Mouse (Mus musculus): ENCODE results near the gene Tmem214. TPM values are rescaled to one million over a fixed set of nuclear protein-coding genes. Genes with fewer than 3 reads are reported as not detected.
A peak's percentile ranks its signal among the peaks of the same experiment; 100 is the strongest.

Tmem214 gene
- polyA plus RNA-seq, 1 experiment, result 86.6 TPM

DNA sequence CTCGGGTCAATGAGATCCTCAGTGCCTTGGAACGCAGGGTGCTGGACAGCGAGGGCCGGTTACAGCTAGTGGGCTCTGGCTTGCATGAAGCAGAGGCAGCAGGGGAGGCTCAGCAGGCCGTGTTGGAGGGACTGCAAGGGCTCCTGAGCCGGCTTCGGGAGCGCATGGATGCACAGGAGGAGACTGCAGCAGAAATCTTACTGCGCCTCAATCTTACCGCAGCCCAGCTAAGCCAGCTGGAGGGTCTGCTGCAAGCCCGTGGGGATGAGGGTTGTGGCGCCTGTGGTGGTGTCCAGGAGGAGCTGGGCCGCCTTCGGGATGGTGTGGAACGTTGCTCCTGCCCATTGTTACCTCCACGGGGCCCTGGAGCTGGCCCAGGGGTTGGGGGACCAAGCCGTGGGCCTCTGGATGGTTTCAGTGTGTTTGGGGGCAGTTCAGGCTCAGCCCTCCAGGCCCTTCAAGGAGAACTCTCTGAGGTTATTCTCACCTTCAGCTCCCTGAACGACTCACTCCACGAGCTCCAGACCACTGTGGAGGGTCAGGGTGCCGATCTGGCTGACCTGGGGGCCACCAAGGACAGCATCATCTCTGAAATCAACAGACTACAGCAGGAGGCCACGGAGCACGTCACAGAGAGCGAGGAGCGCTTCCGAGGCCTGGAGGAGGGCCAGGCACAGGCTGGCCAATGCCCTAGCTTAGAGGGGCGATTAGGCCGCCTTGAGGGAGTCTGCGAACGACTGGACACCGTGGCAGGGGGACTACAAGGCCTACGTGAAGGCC, 50.3 kb downstream of the Tmem214 start:
- Histone ChIP-seq H3K4me1 (ENCODE audit: control insufficient read depth, insufficient read depth, low read length) (peaks cover 27% of the 10 kb centered on the region), H3K4me3 (replicated peaks; ENCODE audit: extremely low read depth, low read depth, low read length) (no peak overlapping the region)
- DNase-seq, result no peak
- WGBS, result 91% methylated on average over 31 of the region's 31 CpGs
- TF ChIP-seq POLR2A (IDR thresholded peaks at IDR 0.05; ENCODE audit: borderline replicate concordance, extremely low read depth, low read depth, low read length) (no peak), CTCF (IDR thresholded peaks at IDR 0.05; ENCODE audit: insufficient read depth, low read length) (no peak)

DNA sequence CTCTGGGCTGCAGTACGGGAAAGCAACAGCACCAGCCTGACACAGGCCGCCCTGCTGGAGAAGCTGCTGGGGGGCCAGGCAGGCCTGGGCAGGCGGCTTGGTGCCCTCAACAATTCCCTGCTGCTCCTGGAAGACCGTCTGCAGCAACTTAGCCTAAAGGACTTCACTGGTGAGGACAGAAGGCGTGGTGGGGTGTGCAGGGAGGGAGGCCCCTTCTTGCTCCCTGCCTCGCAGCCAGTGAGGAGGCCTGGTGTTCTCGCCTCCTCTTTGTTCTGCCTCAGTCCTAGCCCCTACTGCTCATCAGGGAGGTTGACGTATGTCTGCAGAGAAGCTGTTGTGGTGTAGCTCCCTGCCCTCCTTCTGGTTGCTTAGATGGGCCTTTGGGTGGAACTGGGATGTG, 50.9 kb downstream of the Tmem214 start:
- no peak overlapping the region for H3K4me3 ChIP-seq (replicated peaks; ENCODE audit: extremely low read depth, low read depth, low read length)
- WGBS, result 91% methylated on average over 8 of the region's 8 CpGs

DNA sequence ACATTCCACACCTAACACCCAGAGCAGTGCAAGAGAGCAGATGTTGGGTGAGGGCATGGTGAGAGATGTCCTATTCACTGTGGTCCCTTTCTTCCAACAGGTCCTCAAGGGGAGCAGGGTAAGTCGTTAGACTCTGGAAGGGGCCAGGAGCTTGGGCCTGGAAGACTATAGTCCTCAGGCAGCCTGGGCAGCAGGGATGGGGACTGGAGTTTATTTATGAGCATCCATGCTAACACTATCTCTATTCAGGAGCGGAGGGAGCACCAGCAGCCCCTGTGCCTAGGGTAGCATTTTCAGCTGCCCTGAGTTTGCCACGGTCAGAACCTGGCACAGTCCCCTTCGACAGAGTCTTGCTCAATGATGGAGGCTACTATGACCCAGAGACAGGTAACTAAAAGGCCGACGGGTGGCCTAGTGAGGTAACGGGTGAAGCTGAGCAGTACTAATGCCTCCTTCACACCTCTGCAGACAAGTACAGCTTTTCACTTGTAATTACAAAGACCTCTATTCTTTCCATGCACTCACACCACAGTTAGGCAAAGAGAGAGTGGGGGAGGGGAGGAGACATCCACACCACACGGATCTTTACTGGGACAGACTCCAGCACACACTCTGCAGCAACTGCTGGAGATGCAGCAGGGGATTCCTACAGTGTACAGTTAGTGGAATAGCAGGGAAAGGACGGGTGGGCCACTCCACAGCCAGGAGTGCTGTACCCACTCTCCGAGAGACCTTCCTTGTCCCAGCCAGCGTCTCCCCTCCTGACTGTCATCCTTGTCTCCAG, 52.2 kb downstream of the Tmem214 start:
- DNase-seq, result no peak
- peaks cover 19% of the 10 kb centered on the region for H3K4me1 ChIP-seq (ENCODE audit: control insufficient read depth, insufficient read depth, low read length)
- TF ChIP-seq POLR2A (IDR thresholded peaks at IDR 0.05; ENCODE audit: borderline replicate concordance, extremely low read depth, low read depth, low read length) (no peak), CTCF (IDR thresholded peaks at IDR 0.05; ENCODE audit: insufficient read depth, low read length) (no peak)
- 68% methylated on average over 11 of the region's 11 CpGs for WGBS
- H3K4me3 ChIP-seq (replicated peaks; ENCODE audit: extremely low read depth, low read depth, low read length), result no peak overlapping the region

More for the DNA sequence above, 50.9 kb downstream of the Tmem214 start:
- TF ChIP-seq CTCF (IDR thresholded peaks at IDR 0.05; ENCODE audit: insufficient read depth, low read length) (no peak), POLR2A (IDR thresholded peaks at IDR 0.05; ENCODE audit: borderline replicate concordance, extremely low read depth, low read depth, low read length) (no peak)
- no peak for DNase-seq
- H3K4me1 ChIP-seq (ENCODE audit: control insufficient read depth, insufficient read depth, low read length), result peaks cover 24% of the 10 kb centered on the region

DNA sequence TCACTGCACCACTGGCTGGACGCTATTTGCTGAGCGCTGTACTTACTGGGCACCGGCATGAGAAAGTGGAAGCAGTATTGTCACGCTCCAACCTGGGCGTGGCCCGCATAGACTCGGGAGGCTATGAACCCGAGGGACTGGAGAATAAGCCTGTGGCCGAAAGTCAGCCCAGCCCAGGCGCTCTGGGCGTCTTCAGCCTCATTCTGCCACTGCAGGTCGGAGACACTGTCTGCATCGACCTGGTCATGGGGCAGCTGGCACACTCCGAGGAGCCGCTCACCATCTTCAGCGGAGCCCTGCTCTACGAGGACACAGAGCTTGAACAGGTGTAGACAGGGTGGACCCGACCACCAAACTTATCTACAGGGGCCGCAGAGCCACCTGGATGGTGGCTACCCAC, 52.8 kb downstream of the Tmem214 start:
- Histone ChIP-seq H3K4me1 (ENCODE audit: control insufficient read depth, insufficient read depth, low read length) (peaks cover 13% of the 10 kb centered on the region), H3K4me3 (replicated peaks; ENCODE audit: extremely low read depth, low read depth, low read length) (peak overlapping the region; percentile 19)
- TF ChIP-seq CTCF (IDR thresholded peaks at IDR 0.05; ENCODE audit: insufficient read depth, low read length) (no peak), POLR2A (IDR thresholded peaks at IDR 0.05; ENCODE audit: borderline replicate concordance, extremely low read depth, low read depth, low read length) (peak; percentile 15; the same call in 1 of the 2 replicates)
- WGBS, result 56% methylated on average over 19 of the region's 19 CpGs
- DNase-seq, result peak; percentile 49

DNA sequence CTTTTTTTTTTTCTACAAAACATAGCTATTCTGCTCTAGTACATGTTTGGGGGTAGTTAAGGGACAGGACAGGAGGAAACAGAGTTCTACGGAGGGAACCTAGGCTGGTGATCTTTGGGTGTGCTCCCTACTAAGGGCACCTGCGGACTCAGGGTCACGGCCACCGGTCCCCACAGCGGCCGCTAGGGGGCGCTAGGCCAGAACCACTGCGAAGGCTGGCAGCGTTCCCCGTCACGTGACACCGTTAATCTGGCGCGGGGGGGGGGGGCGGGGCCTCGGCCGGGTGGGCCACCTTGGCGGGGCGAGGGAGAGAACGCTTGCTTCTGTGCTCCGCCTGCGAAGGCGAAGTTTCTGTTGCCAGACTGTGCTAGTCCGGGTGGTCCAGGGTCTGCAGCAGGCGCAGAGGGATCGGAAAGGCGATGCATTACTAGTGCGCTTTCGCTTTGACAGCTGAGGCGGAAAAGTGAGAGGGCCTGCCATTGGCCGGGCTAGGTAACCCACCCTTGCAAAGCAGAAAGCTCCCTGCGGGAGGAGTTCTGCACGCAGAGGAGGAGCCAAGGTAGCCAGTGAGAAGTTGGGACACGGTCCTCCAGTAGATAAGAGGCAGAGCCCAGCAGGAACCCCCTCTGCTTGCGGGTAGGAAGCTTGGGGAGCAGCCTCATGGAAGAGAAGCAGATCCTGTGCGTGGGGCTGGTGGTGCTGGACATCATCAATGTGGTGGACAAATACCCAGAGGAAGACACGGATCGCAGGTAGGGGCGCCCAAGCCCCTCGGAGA, 53.6 kb downstream of the Tmem214 start, which contains the start of gene Khk:
Gene Khk (plus strand): TSS at position 176 of the 778 bp plus-strand sequence.
- Histone ChIP-seq H3K4me3 (replicated peaks; ENCODE audit: extremely low read depth, low read depth, low read length) (peak within 1 kb of the TSS; percentile 91), H3K4me1 (ENCODE audit: control insufficient read depth, insufficient read depth, low read length) (peaks cover 8% of the 10 kb centered on the region)
- DNase-seq, result peak; percentile 90
- WGBS, result 1% methylated on average over 40 of the region's 40 CpGs
- TF ChIP-seq CTCF (IDR thresholded peaks at IDR 0.05; ENCODE audit: insufficient read depth, low read length), result peak; percentile 64
- TF ChIP-seq POLR2A (IDR thresholded peaks at IDR 0.05; ENCODE audit: borderline replicate concordance, extremely low read depth, low read depth, low read length), result peak; percentile 73; the same call in 1 of the 2 replicates

DNA sequence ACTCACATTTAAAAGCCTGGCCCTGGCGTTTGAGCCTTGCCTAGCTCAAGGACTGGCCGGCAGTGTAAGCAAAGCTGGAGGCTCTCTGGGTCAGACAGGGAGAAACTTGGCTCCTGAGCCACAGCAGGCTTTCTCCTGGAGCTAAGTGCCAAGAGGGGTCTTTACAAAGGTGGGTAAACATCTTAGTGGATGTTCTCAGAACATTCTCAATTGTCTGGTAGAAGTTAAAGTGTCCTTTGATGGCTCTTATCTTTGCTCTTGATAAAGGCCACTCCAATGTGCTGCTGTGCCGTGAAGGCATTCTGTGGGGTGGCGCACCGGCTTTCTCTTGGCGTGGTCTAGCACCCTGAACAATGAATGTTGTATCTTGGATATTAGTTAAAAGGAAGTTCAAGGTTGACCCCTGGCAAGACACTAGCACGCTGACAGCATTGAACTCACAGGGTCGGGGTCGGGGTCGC, 54.8 kb downstream of the Tmem214 start:
- WGBS, result 41% methylated on average over 10 of the region's 10 CpGs
- no peak overlapping the region for H3K4me3 ChIP-seq (replicated peaks; ENCODE audit: extremely low read depth, low read depth, low read length)
- peaks cover 3% of the 10 kb centered on the region for H3K4me1 ChIP-seq (ENCODE audit: control insufficient read depth, insufficient read depth, low read length)
- TF ChIP-seq CTCF (IDR thresholded peaks at IDR 0.05; ENCODE audit: insufficient read depth, low read length), result no peak
- no peak for TF ChIP-seq POLR2A (IDR thresholded peaks at IDR 0.05; ENCODE audit: borderline replicate concordance, extremely low read depth, low read depth, low read length)
- DNase-seq, result peak; percentile 32

DNA sequence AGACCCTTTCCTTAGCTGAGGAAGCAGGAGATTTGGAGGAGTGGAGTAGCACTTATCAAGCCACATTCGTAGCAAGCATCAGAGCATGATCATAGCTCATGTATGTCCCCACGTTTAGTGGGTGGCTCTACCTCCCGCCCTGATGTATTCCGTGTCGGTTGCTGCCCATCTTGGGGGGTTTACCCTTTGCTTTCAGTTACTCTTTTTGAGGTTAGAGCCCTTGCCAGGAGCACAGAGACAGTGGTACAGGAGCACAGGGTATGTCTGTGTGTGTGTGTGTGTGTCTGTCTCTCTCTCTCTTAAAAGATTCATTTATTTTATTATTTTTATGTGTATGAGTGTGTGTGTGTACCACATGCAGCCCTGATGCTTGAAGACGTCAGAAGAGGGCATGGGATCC, 55.3 kb downstream of the Tmem214 start:
- WGBS, result 67% methylated on average over 6 of the region's 6 CpGs
- DNase-seq, result no peak
- TF ChIP-seq CTCF (IDR thresholded peaks at IDR 0.05; ENCODE audit: insufficient read depth, low read length) (no peak), POLR2A (IDR thresholded peaks at IDR 0.05; ENCODE audit: borderline replicate concordance, extremely low read depth, low read depth, low read length) (no peak)
- Histone ChIP-seq H3K4me3 (replicated peaks; ENCODE audit: extremely low read depth, low read depth, low read length) (no peak overlapping the region), H3K4me1 (ENCODE audit: control insufficient read depth, insufficient read depth, low read length) (peaks cover 3% of the 10 kb centered on the region)

DNA sequence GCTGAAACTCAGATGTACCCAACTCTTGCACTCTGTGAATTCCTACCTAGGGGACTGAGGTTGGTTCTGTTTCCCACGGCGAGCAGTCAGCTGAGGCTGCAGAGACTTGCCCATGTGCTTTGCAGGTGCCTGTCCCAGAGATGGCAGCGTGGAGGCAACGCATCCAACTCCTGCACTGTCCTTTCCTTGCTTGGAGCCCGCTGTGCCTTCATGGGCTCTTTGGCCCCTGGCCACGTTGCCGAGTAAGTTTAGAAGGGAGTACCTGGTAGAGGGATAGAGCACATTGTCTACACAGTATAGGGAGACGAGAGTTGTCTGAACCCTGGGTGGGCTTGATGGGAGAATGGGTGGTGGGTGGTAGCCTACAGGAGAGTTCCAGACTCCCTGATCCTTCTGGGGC, 56.8 kb downstream of the Tmem214 start:
- 80% methylated on average over 8 of the region's 8 CpGs for WGBS
- no peak for DNase-seq
- Histone ChIP-seq H3K4me1 (ENCODE audit: control insufficient read depth, insufficient read depth, low read length) (peaks cover 3% of the 10 kb centered on the region), H3K4me3 (replicated peaks; ENCODE audit: extremely low read depth, low read depth, low read length) (no peak overlapping the region)
- no peak for TF ChIP-seq POLR2A (IDR thresholded peaks at IDR 0.05; ENCODE audit: borderline replicate concordance, extremely low read depth, low read depth, low read length)
- no peak for TF ChIP-seq CTCF (IDR thresholded peaks at IDR 0.05; ENCODE audit: insufficient read depth, low read length)

DNA sequence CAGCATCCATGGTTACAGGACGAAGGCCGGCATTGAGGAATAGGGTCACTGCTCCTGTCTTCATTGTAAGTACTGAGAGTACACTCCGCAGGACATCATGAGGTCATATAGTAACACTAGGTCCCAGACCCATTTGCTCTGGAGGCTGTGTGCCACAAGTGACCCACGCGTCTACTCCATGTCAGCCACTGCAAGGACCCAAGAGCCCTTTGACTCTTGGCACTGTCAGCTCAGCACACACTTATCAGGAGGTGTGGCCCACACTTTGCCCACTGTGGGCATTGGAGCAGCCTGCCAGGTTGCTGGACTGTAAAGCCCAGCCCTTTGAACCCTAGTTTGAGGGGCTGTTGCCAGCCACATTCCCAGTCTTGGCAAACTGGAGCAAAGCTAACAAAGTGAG, 57.4 kb downstream of the Tmem214 start:
- TF ChIP-seq CTCF (IDR thresholded peaks at IDR 0.05; ENCODE audit: insufficient read depth, low read length) (no peak), POLR2A (IDR thresholded peaks at IDR 0.05; ENCODE audit: borderline replicate concordance, extremely low read depth, low read depth, low read length) (no peak)
- no peak overlapping the region for H3K4me3 ChIP-seq (replicated peaks; ENCODE audit: extremely low read depth, low read depth, low read length)
- WGBS, result 72% methylated on average over 5 of the region's 5 CpGs
- peak; percentile 25 for DNase-seq
- H3K4me1 ChIP-seq (ENCODE audit: control insufficient read depth, insufficient read depth, low read length), result peaks cover 3% of the 10 kb centered on the region

Measured in lung, adult 2 months (tissue).